Mouse (Mus musculus) left cerebral cortex, postnatal 10 days (tissue): ENCODE measurements around the gene Bbip1. TPM values are rescaled to one million over a fixed set of nuclear protein-coding genes. Genes with fewer than 3 reads are reported as not detected.

Source experiments
- total RNA-seq, 2 experiments: library from RNA; stranded (reverse); gene quantifications; 2 replicates each; pipeline ENCODE4 v1.2.3; 2021

The Bbip1 gene
- total RNA-seq, 2 experiments from 2014 or later, result 91.5 to 94.5 TPM

Other genes with a start within 250 kb of the Bbip1 start
- gene Pdcd4, start 52.4 kb downstream of the Bbip1 start, total RNA-seq, result 100 to 1,000 TPM in 1 of 2 experiments, 10 to 100 TPM in 1; 92.7 to 103 TPM
- 10 to 100 TPM; 58.6 to 59.2 TPM for gene Shoc2, start 321 bp downstream of the Bbip1 start, total RNA-seq
- 10 to 100 TPM; 26.1 to 32.3 TPM for gene Adra2a, start 99.5 kb upstream of the Bbip1 start, total RNA-seq